Mouse (Mus musculus) olfactory bulb, adult 2 months (tissue): Measurements from ENCODE around the gene Pth2.

Experiments used
- CTCF ChIP-seq: fragments of 200-500 bp; IDR thresholded peaks from 2 replicates; pipeline ENCODE4 v1.5.1; 2012; ENCODE audit warnings: low read depth, mild to moderate bottlenecking, low read length, moderate library complexity; ENCODE audit not compliant: insufficient read depth
- POLR2A ChIP-seq: fragments of 200-500 bp; IDR thresholded peaks from 2 replicates; pipeline ENCODE4 v1.6.1; 2012; ENCODE audit warnings: mild to moderate bottlenecking, low read depth, low read length, moderate library complexity; ENCODE audit not compliant: insufficient read depth

DNA sequence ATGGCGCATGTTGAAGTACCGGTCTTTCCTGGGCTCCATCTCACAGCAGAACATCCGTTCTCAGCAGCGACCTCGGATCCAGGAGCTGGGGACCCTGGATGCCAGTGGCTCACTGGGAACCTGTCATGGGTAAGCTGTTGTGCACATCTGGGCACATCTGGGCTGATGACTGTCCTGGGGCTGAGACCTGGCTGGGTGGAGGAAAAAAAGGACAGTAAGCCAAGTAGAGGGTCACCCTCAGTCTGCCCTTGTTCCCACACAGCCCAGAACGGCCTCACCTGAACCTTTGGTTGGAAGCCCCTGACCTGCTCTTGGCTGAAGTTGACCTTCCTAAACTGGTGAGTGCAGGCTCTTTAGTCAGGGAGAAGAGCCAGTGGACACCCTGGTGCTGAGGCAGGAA, 21.8 kb upstream of the Pth2 start:
- TF ChIP-seq CTCF (no peak), POLR2A (no peak)
